Mouse (Mus musculus) liver, embryonic 13.5 days (tissue): ENCODE results near the gene Gal3st4. TPM values are rescaled to one million over a fixed set of nuclear protein-coding genes. Genes with fewer than 3 reads are reported as not detected.
"Not testable (repeated sequence)": the region's sequence is repeated elsewhere in the genome, so short reads cannot be mapped to it uniquely, and the experiment has no call there.

Experiments
- ATAC-seq: fragments of 200-750 bp; cut with Nextera tagmentation; 2 replicates; pipeline ENCODE4 v1.8.0; 2017; ENCODE audit warnings: low read depth, mild to moderate bottlenecking, moderate number of reproducible peaks, moderate library complexity
- DNase-seq: peaks from one replicate; pipeline ENCODE4 v3.0.0; 2022
- H3K27ac ChIP-seq: fragments of 300-500 bp; sonication (generic); 2 replicates; pipeline ENCODE4 v1.5.1; 2015; ENCODE audit warnings: moderate library complexity, mild to moderate bottlenecking, inconsistent platforms
- H3K27me3 ChIP-seq: fragments of 300-500 bp; sonication (generic); 2 replicates; pipeline ENCODE4 v1.6.1; 2015; ENCODE audit warnings: mild to moderate bottlenecking, inconsistent platforms
- H3K36me3 ChIP-seq: fragments of 300-500 bp; sonication (generic); 2 replicates; pipeline ENCODE4 v1.6.1; 2015; ENCODE audit warnings: mild to moderate bottlenecking, inconsistent platforms
- H3K4me1 ChIP-seq: fragments of 300-500 bp; sonication (generic); replicated peaks from 2 replicates; pipeline ENCODE4 v1.6.1; 2015; ENCODE audit warnings: inconsistent platforms
- H3K4me2 ChIP-seq: fragments of 300-500 bp; sonication (generic); 2 replicates; pipeline ENCODE4 v1.6.1; 2015; ENCODE audit warnings: inconsistent platforms, mild to moderate bottlenecking, moderate library complexity
- H3K4me3 ChIP-seq: fragments of 300-500 bp; sonication (generic); replicated peaks from 2 replicates; pipeline ENCODE4 v1.5.1; 2015; ENCODE audit warnings: mild to moderate bottlenecking, inconsistent platforms
- H3K9ac ChIP-seq: fragments of 300-500 bp; sonication (generic); 2 replicates; pipeline ENCODE4 v1.6.1; 2015; ENCODE audit warnings: mild to moderate bottlenecking, inconsistent platforms
- H3K9me3 ChIP-seq: fragments of 300-500 bp; sonication (generic); replicated peaks from 2 replicates; pipeline ENCODE4 v1.6.1; 2016; ENCODE audit warnings: inconsistent platforms
- WGBS: fragments of 180-500 bp; shearing (Covaris S2); methylation state at CpG from one replicate; pipeline ENCODE4 v1.1.7; 2015; ENCODE audit not compliant: insufficient replicate concordance; 5-methylcytosine and 5-hydroxymethylcytosine counted together
- polyA plus RNA-seq: library from polyadenylated mRNA; unstranded; fragments of >200 nt; fragmentation: Nextera tagmentation; extraction: Ambion mirVana; gene quantifications from 2 replicates; pipeline ENCODE4 v1.2.1, GENCODE M21; 2015

Gene Gal3st4
- polyA plus RNA-seq, 1 experiment from 2014 or later = 0.23 TPM

- H3K36me3 ChIP-seq, H3K27me3 ChIP-seq, H3K4me3 ChIP-seq, H3K27ac ChIP-seq, ATAC-seq, H3K4me1 ChIP-seq, H3K4me2 ChIP-seq, H3K9ac ChIP-seq, DNase-seq: not testable (repeated sequence)
- H3K9me3 ChIP-seq = peaks cover 22% of the 10 kb centered on the region
- WGBS = 87% methylated on average over 13 of the region's 13 CpGs
These were observed 56.0 kb downstream of the Gal3st4 start for GRCm38 (mm10) chr5:138216632-138217031.

Other genes with a start within 250 kb of the Gal3st4 start
- not detected in 2 replicates for gene Smok3c, start 219.6 kb downstream of the Gal3st4 start, polyA plus RNA-seq
- gene Zkscan1, start 187.8 kb downstream of the Gal3st4 start, polyA plus RNA-seq = 3.8 and 5.2 TPM in 2 replicates
- 15.4 and 16.0 TPM in 2 replicates for gene Zscan21, start 155.9 kb downstream of the Gal3st4 start, polyA plus RNA-seq
- gene Zfp113, start 117.1 kb downstream of the Gal3st4 start, polyA plus RNA-seq = 4.6 and 5.2 TPM in 2 replicates
- 180 TPM in 2 replicates for gene Cops6, start 111.8 kb downstream of the Gal3st4 start, polyA plus RNA-seq
- 5.9 and 7.4 TPM in 2 replicates for gene Ap4m1, start 100.8 kb downstream of the Gal3st4 start, polyA plus RNA-seq
- 224 and 255 TPM in 2 replicates for gene Mcm7, start 100.4 kb downstream of the Gal3st4 start, polyA plus RNA-seq
- 39.1 and 50.9 TPM in 2 replicates for gene Taf6, start 85.4 kb downstream of the Gal3st4 start, polyA plus RNA-seq
- gene Cnpy4, start 85.4 kb downstream of the Gal3st4 start, polyA plus RNA-seq = 17.6 and 18.4 TPM in 2 replicates
- gene Mblac1, start 78.5 kb downstream of the Gal3st4 start, polyA plus RNA-seq = 3.7 and 4.1 TPM in 2 replicates
- 0.07 and 0.08 TPM in 2 replicates for gene Nxpe5, start 46.9 kb downstream of the Gal3st4 start, polyA plus RNA-seq
- gene Lamtor4, start 17.4 kb downstream of the Gal3st4 start, polyA plus RNA-seq = 32.0 and 33.7 TPM in 2 replicates
- gene BC037034, start 8.8 kb downstream of the Gal3st4 start, polyA plus RNA-seq = 2.8 and 3.6 TPM in 2 replicates
- gene Gm43720, start 7.1 kb upstream of the Gal3st4 start, polyA plus RNA-seq = not detected in 2 replicates
- 0.92 and 1.3 TPM in 2 replicates for gene Gpc2, start 7.2 kb upstream of the Gal3st4 start, polyA plus RNA-seq
- 1.5 and 1.6 TPM in 2 replicates for gene Stag3, start 7.4 kb upstream of the Gal3st4 start, polyA plus RNA-seq
- gene Pvrig, start 69.1 kb upstream of the Gal3st4 start, polyA plus RNA-seq = 0.36 and 0.53 TPM in 2 replicates
- gene Zfp157, start 168.6 kb upstream of the Gal3st4 start, polyA plus RNA-seq = 5.6 and 6.4 TPM in 2 replicates